Mouse (Mus musculus): ENCODE measurements around the gene Dld.

DNA sequence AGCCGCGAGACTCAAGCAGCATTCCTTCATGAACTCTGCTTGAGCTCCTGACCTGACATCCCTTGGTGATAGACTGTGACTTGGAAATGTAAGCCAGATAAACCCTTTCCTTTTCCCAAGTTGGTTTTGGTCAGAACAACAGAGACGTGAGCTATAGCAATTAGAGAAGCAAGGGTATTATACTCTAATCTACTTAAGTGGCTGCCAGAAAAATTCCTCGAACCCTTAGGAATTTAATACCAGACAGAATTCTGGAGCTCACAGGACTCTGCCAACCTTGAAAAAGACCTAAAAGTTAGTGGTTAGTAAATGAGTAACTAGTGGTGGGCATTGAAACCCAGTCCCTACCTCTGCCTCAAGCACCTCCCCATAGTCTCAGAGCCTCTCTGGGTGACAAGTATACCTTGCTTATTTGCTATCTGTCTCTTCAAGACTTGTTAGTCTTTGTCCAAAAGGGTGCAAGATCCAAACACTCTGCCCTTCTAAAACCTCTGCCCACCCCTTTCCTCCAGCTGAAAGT, 67.6 kb downstream of the Dld start:
- TF ChIP-seq CTCF (IDR thresholded peaks at IDR 0.05; ENCODE audit: borderline replicate concordance, insufficient read depth, low read depth, low read length) (no peak), POLR2A (IDR thresholded peaks at IDR 0.05; ENCODE audit: borderline replicate concordance, insufficient read depth, low read length) (no peak)

Measured in cerebellum, adult 2 months (tissue).